Mouse (Mus musculus) heart, postnatal 0 days (tissue): ENCODE data around the gene Tuba3a.

ENCODE experiments used
- CTCF ChIP-seq: IDR thresholded peaks from 2 replicates; pipeline ENCODE4 v1.5.1; 2016; ENCODE audit warnings: antibody characterized with exemption, control low read depth, low read depth
- EP300 ChIP-seq: IDR thresholded peaks from 2 replicates; pipeline ENCODE4 v1.6.1; 2016; ENCODE audit warnings: antibody characterized with exemption, low read depth

DNA sequence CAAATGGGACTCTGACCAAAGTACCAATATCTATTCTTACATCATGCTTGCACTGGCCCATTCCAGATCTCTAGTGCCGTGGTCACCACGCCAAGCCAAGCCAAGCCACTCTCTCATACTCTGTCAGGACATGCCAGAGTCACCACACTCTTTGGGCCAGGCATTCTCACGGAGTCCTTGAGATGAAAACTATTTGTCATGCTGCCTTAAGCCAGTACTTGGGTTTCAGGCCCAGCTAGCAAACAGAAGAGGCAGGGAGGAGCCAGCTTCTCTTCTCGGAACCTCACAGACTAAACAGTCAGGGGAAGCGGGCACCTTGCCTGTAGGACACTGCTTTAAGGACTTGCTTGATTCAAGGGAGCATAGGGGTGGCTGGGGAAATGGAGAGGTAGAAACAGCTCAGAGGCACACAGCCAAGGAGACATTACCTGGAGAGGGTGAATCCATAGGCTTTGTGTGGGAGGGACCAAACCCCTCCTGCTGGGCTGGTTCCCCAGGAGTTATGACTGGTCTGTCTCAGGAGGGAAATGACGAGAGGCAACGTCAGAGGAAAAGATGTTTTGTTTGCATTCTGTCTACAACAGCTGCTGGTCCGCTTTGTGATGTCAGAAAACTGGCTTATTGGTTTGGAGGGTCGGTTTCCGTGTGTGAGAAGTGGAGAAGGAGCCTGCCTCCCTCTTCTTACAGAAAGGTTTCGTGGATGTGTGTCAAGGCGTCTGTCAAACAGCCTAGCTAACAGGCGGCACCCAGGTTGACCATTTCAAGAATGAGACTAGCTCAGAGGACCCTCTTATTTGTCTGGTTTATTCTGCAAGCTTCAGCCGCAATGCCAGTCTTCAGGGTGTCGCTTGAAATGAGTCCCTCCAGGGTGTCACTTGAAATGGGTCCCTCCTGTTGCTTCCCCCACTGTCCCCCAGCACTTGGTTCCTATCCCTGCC lies 33.4 kb upstream of the Tuba3a start:
- TF ChIP-seq CTCF (no peak), EP300 (no peak)
